Mouse (Mus musculus): ENCODE data around the gene Gm49368. TPM values are rescaled to one million over a fixed set of nuclear protein-coding genes. Genes with fewer than 3 reads are reported as not detected.
A peak's percentile ranks its signal among the peaks of the same experiment; 100 is the strongest.

Gm49368 gene
- total and polyA plus RNA-seq, 2 experiments, result 0.09 TPM; not detected in 1

DNA sequence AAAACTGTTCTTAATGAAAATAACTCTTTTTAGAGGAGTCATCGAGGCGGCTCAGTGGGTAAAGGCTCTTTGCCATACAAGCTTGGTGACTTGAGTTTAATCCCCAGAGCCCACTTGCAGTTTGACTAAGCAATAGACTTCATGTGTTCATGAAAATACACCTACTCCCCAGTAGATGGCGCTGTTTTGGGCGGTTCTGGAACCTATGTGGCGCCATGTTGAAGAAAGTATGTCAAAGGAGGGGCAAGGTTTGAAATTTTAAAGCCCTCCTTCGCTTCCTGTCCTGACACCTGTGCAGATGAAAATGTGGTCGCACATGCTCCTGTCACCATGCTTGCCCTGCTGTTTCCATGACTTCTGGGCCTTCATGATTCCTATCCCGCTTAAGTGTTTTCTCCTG is 39.5 kb upstream of the Gm49368 start:
- Histone ChIP-seq H3K4me3 (ENCODE audit: insufficient read depth, low read depth, low read length) (no peak overlapping the region), H3K79me2 (ENCODE audit: control insufficient read depth, insufficient read depth, low read length) (no peaks in the 10 kb centered on the region), H3K27me3 (ENCODE audit: control insufficient read depth, insufficient read depth, low read length) (no peaks in the 10 kb centered on the region), H3K9ac (ENCODE audit: low read depth, low read length) (no peak overlapping the region), H3K4me1 (ENCODE audit: control insufficient read depth, insufficient read depth, low read length) (peaks cover 9% of the 10 kb centered on the region), H3K27ac (replicated peaks; ENCODE audit: insufficient read depth, low read depth, low read length) (no peak overlapping the region), H3K36me3 (ENCODE audit: control insufficient read depth, insufficient read depth, low read length) (no peaks in the 10 kb centered on the region)
- TF ChIP-seq CTCF (IDR thresholded peaks at IDR 0.05; ENCODE audit: low read depth, low read length) (peak; percentile 16; the same call in 1 of the 2 replicates), POLR2A (IDR thresholded peaks at IDR 0.05; ENCODE audit: extremely low read depth, insufficient read depth, low read length) (no peak)
- DNase-seq (ENCODE audit: extremely low read depth, low read depth, low spot score), result no peak
- 70% methylated on average over 8 of the region's 8 CpGs for WGBS

DNA sequence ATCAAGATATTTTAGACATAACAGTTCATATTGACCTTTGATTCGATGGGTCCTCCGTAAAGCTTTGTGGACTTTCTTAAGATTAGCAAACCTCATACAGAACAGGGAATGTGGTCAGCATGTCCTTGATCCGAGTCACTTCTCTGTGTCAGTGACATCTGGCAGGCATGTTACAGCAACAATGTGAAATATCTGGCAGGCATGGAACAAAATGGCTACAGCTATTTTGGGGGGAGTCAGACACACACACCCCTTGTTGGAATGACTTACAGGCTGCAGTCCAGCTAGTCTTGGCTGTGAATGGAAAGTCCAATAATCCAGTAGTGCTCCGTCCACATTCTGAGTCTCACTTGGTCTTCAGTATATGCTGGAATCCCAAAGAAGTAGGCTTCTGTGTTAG is 38.9 kb upstream of the Gm49368 start:
- Histone ChIP-seq H3K27me3 (ENCODE audit: control insufficient read depth, insufficient read depth, low read length) (no peaks in the 10 kb centered on the region), H3K9ac (ENCODE audit: low read depth, low read length) (no peak overlapping the region), H3K79me2 (ENCODE audit: control insufficient read depth, insufficient read depth, low read length) (no peaks in the 10 kb centered on the region), H3K36me3 (ENCODE audit: control insufficient read depth, insufficient read depth, low read length) (no peaks in the 10 kb centered on the region), H3K27ac (replicated peaks; ENCODE audit: insufficient read depth, low read depth, low read length) (no peak overlapping the region), H3K4me1 (ENCODE audit: control insufficient read depth, insufficient read depth, low read length) (peaks cover 9% of the 10 kb centered on the region), H3K4me3 (ENCODE audit: insufficient read depth, low read depth, low read length) (no peak overlapping the region)
- DNase-seq (ENCODE audit: extremely low read depth, low read depth, low spot score), result peak; percentile 20
- 76% methylated on average over 4 of the region's 4 CpGs for WGBS
- TF ChIP-seq POLR2A (IDR thresholded peaks at IDR 0.05; ENCODE audit: extremely low read depth, insufficient read depth, low read length) (no peak), CTCF (IDR thresholded peaks at IDR 0.05; ENCODE audit: low read depth, low read length) (no peak)

DNA sequence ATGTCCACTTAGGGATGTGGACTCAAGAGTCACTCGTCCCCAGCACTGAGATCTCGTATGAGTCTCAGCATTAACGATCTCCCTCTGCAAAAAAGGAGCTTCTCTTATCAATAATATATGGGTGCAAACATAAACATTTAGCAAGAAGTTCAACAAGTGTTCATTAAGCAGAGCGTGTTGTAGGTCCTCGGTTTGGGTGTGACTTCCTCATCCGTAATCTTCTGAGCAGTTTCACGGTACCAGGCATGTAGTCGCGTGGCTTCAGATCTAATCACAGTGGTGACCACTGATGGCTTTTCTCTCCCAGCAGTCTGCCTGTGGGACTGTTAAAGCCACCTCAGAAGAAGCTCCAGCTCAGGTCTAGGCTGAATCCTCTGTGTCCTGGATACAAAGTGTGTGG is 38.1 kb upstream of the Gm49368 start:
- H3K27me3 ChIP-seq (ENCODE audit: control insufficient read depth, insufficient read depth, low read length), result no peaks in the 10 kb centered on the region
- peaks cover 5% of the 10 kb centered on the region for H3K4me1 ChIP-seq (ENCODE audit: control insufficient read depth, insufficient read depth, low read length)
- H3K27ac ChIP-seq (replicated peaks; ENCODE audit: insufficient read depth, low read depth, low read length), result no peak overlapping the region
- 88% methylated on average over 9 of the region's 9 CpGs for WGBS
- no peaks in the 10 kb centered on the region for H3K79me2 ChIP-seq (ENCODE audit: control insufficient read depth, insufficient read depth, low read length)
- no peaks in the 10 kb centered on the region for H3K36me3 ChIP-seq (ENCODE audit: control insufficient read depth, insufficient read depth, low read length)
- H3K4me3 ChIP-seq (ENCODE audit: insufficient read depth, low read depth, low read length), result no peak overlapping the region
- H3K9ac ChIP-seq (ENCODE audit: low read depth, low read length), result no peak overlapping the region
- TF ChIP-seq POLR2A (IDR thresholded peaks at IDR 0.05; ENCODE audit: extremely low read depth, insufficient read depth, low read length), result no peak
- no peak for TF ChIP-seq CTCF (IDR thresholded peaks at IDR 0.05; ENCODE audit: low read depth, low read length)
- DNase-seq (ENCODE audit: extremely low read depth, low read depth, low spot score), result no peak

DNA sequence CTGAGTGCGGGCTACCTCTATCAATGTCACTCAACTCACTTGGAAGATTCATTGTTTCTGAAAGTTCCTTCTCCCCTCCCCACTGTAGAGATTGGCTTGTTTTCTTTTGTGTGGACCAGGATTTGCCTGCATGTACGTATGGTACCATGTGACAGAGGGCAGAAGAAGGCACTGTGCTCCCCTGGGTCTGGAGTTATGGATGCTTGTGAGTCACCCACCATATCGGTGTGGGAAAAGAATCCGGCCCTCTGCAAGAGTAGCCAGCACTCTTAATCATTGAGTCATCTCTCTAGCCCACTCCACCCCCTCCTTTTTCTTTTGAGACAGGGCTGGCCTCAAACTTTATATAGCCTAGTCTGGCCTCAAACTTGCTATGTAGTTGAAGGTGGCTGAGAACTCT is 37.6 kb upstream of the Gm49368 start:
- Histone ChIP-seq H3K4me1 (ENCODE audit: control insufficient read depth, insufficient read depth, low read length) (peaks cover under 1% of the 10 kb centered on the region), H3K36me3 (ENCODE audit: control insufficient read depth, insufficient read depth, low read length) (no peaks in the 10 kb centered on the region), H3K4me3 (ENCODE audit: insufficient read depth, low read depth, low read length) (no peak overlapping the region), H3K27ac (replicated peaks; ENCODE audit: insufficient read depth, low read depth, low read length) (no peak overlapping the region), H3K79me2 (ENCODE audit: control insufficient read depth, insufficient read depth, low read length) (no peaks in the 10 kb centered on the region), H3K27me3 (ENCODE audit: control insufficient read depth, insufficient read depth, low read length) (no peaks in the 10 kb centered on the region), H3K9ac (ENCODE audit: low read depth, low read length) (no peak overlapping the region)
- WGBS, result 91% methylated on average over 4 of the region's 4 CpGs
- no peak for DNase-seq (ENCODE audit: extremely low read depth, low read depth, low spot score)
- TF ChIP-seq CTCF (IDR thresholded peaks at IDR 0.05; ENCODE audit: low read depth, low read length), result no peak
- TF ChIP-seq POLR2A (IDR thresholded peaks at IDR 0.05; ENCODE audit: extremely low read depth, insufficient read depth, low read length), result no peak

DNA sequence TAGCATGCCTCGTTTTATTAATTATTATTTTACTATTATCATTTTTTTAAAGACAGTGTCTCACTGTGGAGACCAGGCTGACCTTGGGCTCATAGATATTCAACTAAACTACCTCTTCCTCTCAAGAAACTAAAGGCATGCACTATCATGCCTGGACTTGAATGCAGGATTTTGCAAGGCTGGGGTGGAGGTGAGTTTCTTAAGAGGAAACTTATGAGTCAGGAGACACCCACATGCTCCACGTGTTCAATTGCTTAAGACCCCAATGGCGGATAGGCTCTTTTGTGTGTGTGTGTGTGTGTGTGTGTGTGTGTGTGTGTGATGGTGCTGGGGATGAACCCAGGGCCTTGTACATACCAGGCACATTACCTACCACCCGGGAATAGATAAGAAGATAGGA is 37.1 kb upstream of the Gm49368 start:
- Histone ChIP-seq H3K27ac (replicated peaks; ENCODE audit: insufficient read depth, low read depth, low read length) (no peak overlapping the region), H3K36me3 (ENCODE audit: control insufficient read depth, insufficient read depth, low read length) (no peaks in the 10 kb centered on the region), H3K9ac (ENCODE audit: low read depth, low read length) (no peak overlapping the region), H3K4me3 (ENCODE audit: insufficient read depth, low read depth, low read length) (no peak overlapping the region), H3K27me3 (ENCODE audit: control insufficient read depth, insufficient read depth, low read length) (no peaks in the 10 kb centered on the region), H3K4me1 (ENCODE audit: control insufficient read depth, insufficient read depth, low read length) (no peaks in the 10 kb centered on the region), H3K79me2 (ENCODE audit: control insufficient read depth, insufficient read depth, low read length) (no peaks in the 10 kb centered on the region)
- no peak for TF ChIP-seq POLR2A (IDR thresholded peaks at IDR 0.05; ENCODE audit: extremely low read depth, insufficient read depth, low read length)
- no peak for TF ChIP-seq CTCF (IDR thresholded peaks at IDR 0.05; ENCODE audit: low read depth, low read length)
- WGBS, result 81% methylated on average over 4 of the region's 4 CpGs
- no peak for DNase-seq (ENCODE audit: extremely low read depth, low read depth, low spot score)

DNA sequence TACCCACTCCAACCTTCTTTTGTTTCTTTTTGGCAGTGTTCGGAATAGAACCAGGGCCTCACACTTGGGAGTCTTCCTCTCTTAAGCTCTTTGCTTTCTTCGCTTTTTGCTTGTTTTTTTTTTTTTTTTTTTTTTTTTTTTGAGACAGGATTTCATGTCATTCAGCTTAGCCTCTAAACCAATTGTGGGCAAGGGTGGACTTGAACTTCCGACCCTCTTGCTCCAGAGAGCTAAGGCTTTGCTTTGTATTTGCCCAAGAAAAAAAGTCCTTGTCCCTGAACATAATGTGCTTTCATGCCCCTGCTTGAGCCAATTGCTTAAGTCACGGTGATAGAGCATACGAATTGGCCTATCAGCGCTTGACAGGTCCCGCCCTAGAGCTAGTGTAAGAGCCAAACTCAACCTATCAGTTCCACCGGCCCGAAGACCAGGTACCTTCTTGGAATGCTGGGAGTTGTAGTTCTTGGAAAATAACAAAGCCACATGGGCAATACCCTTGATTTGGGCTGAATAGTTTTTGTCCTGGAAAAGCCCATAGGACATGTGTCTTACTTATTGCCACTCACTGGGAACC is 31.0 kb upstream of the Gm49368 start:
- Histone ChIP-seq H3K9ac (ENCODE audit: low read depth, low read length) (no peak overlapping the region), H3K4me1 (ENCODE audit: control insufficient read depth, insufficient read depth, low read length) (peaks cover 15% of the 10 kb centered on the region), H3K4me3 (ENCODE audit: insufficient read depth, low read depth, low read length) (no peak overlapping the region), H3K79me2 (ENCODE audit: control insufficient read depth, insufficient read depth, low read length) (no peaks in the 10 kb centered on the region), H3K27ac (replicated peaks; ENCODE audit: insufficient read depth, low read depth, low read length) (peak overlapping the region; percentile 99), H3K36me3 (ENCODE audit: control insufficient read depth, insufficient read depth, low read length) (no peaks in the 10 kb centered on the region), H3K27me3 (ENCODE audit: control insufficient read depth, insufficient read depth, low read length) (no peaks in the 10 kb centered on the region)
- DNase-seq (ENCODE audit: extremely low read depth, low read depth, low spot score), result peak; percentile 96
- TF ChIP-seq CTCF (IDR thresholded peaks at IDR 0.05; ENCODE audit: low read depth, low read length) (no peak), POLR2A (IDR thresholded peaks at IDR 0.05; ENCODE audit: extremely low read depth, insufficient read depth, low read length) (no peak)
- WGBS, result 41% methylated on average over 9 of the region's 9 CpGs
